Mouse (Mus musculus) urinary bladder, adult 2 months (tissue): ENCODE data around the gene Olig2. TPM values are rescaled to one million over a fixed set of nuclear protein-coding genes. Genes with fewer than 3 reads are reported as not detected.
"Not testable (repeated sequence)": the region's sequence is repeated elsewhere in the genome, so short reads cannot be mapped to it uniquely, and the experiment has no call there.

Experiments
- DNase-seq: peaks from one replicate; pipeline ENCODE4 v3.0.0; 2022; ENCODE audit warnings: low spot score
- polyA plus RNA-seq: library from polyadenylated mRNA; depleted of rRNA; stranded (reverse); fragments of >200 nt; gene quantifications from 2 replicates; pipeline ENCODE4 v1.2.3, GENCODE M21; 2012

Gene Olig2
- polyA plus RNA-seq, 1 experiment: not detected

DNA sequence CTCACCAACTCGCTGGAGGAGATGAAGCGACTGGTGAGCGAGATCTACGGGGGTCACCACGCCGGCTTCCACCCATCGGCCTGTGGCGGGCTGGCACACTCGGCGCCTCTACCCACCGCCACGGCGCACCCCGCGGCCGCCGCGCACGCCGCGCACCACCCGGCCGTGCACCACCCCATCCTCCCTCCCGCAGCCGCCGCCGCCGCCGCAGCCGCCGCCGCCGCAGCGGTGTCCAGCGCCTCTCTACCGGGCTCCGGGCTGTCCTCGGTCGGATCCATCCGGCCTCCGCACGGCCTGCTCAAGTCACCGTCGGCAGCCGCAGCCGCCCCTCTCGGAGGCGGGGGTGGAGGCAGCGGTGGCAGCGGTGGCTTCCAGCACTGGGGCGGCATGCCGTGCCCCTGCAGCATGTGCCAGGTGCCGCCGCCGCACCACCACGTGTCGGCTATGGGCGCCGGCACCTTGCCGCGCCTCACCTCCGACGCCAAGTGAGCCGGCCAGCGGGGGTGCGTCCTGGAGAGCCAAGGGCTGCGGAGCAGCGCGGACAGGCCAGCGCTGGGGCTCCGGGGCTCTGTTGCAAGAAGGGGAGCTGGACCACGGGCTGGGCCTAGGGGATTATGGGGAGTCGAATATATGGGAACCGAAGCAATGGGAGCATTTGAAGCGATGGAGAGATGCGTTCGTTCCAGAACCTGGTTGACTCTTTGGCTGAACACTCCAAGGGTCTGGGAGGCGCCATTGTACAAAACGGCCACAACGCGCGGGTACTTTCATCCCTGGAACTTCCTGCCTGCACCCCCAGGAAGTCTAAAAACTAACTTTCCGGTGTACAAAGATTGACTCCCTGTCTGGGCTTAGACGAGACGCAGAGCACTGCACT lies 1.9 kb downstream of the Olig2 start:
- DNase-seq: no peak

GRCm38 (mm10) chr16:91227760-91228043 lies 2.4 kb downstream of the Olig2 start:
- DNase-seq: no peak

DNA sequence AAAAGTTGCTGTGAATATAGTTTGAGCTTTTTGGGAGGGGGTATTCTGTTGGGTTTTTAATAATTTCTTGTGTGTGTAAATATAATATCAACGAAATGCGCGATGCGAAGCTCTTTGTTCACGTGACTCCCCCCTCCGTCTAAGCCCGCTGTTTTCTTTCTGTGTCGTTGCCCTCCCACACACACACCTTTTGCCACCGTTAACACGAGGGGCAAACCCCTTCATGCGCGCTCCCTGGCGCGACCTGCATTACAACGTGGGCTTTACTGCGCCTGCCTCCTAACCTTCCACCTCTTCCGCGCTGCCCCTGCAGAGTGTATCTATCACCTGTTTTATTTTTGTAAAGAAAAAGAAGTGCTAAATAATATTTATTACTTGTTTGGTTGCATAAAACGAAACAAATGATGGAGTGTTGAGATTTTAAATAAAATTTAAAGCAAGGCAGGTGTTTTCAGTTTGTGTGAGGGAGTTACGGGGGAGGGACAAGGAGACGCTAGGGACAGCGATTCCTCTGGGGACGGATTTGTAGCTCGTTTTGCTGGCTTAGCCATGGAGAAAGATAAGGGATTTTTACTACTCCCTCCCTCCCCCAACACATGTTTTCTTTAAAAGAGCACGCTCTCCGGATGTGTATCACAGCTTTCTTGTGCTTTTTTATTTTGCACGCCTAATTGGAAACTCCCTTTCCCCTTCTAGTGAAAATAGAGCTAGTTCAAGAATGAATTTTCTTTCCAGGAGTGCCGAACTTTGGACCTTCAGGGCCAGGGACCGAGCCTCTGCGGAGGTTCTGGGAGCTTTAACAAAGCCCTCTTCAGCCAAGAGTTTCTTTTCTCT lies 3.2 kb downstream of the Olig2 start:
- no peak for DNase-seq

DNA sequence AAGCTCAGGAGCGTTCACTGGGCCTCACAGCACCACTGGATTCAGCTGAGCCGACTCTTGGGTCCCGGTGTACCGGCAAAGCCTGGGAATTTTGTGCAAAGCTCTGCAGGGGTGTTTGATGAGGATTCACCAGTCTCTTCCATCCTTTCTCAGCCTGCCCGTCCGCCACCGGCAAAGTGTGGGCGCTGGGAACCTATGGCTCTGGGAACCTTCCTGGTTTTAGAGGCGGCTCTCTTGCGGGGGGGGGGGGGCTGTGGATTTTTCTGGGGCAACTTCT lies 3.8 kb downstream of the Olig2 start:
- no peak for DNase-seq

DNA sequence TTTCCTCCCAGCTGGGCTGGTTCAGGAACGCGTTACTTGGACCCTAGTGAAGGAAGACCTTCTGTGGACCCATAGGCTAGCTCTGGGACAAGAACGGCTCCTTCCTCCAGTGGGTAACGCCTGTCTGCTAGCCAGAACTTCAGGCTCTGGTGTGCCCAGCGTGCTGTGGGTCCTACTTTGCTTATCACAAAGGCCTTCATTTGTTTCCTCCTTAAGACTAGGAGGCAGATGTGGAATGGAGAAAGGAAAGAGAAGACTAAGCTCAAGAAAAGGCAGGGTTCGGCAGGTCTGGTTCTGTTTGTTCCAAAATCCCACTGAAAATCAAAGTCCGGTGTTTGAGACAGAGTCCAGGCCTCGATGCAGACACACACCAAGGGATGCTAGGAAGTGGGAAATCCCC lies 4.4 kb downstream of the Olig2 start:
- no peak for DNase-seq

- DNase-seq: no peak
Measured at GRCm38 (mm10) chr16:91231781-91232469, 6.7 kb downstream of the Olig2 start.

- no peak for DNase-seq
Measured at GRCm38 (mm10) chr16:91232470-91233240, 7.4 kb downstream of the Olig2 start.

GRCm38 (mm10) chr16:91233241-91233944 lies 8.1 kb downstream of the Olig2 start:
- no peak for DNase-seq

- DNase-seq: no peak
Measured at GRCm38 (mm10) chr16:91239024-91239423, 13.8 kb downstream of the Olig2 start.

- DNase-seq: no peak
Measured at GRCm38 (mm10) chr16:91246292-91246691, 21.0 kb downstream of the Olig2 start.

- DNase-seq: not testable (repeated sequence)
Measured at GRCm38 (mm10) chr16:91255419-91256164, 30.3 kb downstream of the Olig2 start.

DNA sequence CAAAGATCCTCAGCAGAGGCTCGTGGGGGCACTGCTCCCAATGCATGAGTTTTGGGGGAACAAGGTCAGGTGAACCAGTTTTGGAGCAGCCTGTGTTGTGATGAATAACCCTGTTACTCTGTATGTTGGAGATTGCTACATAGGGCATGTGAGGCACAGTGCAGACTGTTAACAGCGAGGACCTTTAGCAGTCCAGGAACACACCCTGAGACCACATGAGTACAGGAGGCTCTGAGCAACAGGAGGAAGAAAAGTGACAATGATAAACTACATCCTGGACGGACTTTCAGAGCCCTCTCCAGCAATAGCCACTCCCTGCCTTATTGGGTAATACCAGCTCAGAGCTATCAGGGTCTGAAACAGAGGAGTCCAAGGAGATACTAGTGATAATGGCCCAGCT lies 33.7 kb downstream of the Olig2 start:
- DNase-seq: no peak

DNA sequence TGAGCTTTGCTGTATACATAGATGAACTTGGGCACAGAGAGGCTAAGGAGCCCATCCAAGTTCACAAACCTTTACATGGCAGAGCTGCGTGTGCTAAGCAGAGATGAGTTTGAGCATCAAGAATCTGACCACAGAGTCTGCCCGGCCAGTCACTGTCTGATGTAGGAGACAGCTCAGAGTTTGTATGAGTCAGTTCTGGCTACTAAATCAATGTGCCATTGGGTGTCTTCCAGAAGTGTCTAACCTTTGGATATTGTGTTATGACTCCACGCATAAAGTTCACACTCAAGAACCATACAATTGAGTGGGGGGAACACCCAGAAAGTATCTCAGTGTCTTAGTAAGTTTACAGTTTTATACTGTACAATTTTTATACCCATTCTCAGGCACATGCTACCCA lies 35.6 kb downstream of the Olig2 start:
- no peak for DNase-seq

- no peak for DNase-seq
Measured at GRCm38 (mm10) chr16:91262467-91263220, 37.4 kb downstream of the Olig2 start.

- no peak for DNase-seq
Measured at GRCm38 (mm10) chr16:91265972-91266371, 40.7 kb downstream of the Olig2 start.

- no peak for DNase-seq
Measured at GRCm38 (mm10) chr16:91268724-91269452, 43.6 kb downstream of the Olig2 start.

- DNase-seq: peak; percentile 30
Measured at GRCm38 (mm10) chr16:91269468-91270211, 44.4 kb downstream of the Olig2 start, which contains the start of gene Olig1. Olig1 (plus strand) TSS chr16:91269772.
